Mouse (Mus musculus) small intestine, adult 2 months (tissue): ENCODE results near the gene Aldh3a2.

Experiments
- CTCF ChIP-seq: fragments of 200-500 bp; IDR thresholded peaks from 2 replicates; pipeline ENCODE4 v1.5.1; 2012; ENCODE audit warnings: low read depth, mild to moderate bottlenecking, control low read depth, inconsistent platforms, low read length, moderate library complexity, mixed read lengths; ENCODE audit not compliant: insufficient replicate concordance, insufficient read length; ENCODE audit errors: extremely low read depth
- POLR2A ChIP-seq: fragments of 200-500 bp; IDR thresholded peaks from 2 replicates; pipeline ENCODE4 v1.6.1; 2012; ENCODE audit warnings: low read depth, mild to moderate bottlenecking, control low read depth, inconsistent platforms, low read length, moderate library complexity

- no peak for TF ChIP-seq POLR2A
- no peak for TF ChIP-seq CTCF
Measured at GRCm38 (mm10) chr11:61224234-61224744, 43.0 kb downstream of the Aldh3a2 start.
